ENCODE assay signal across 20 mouse cellular contexts in the genomic region with DNA sequence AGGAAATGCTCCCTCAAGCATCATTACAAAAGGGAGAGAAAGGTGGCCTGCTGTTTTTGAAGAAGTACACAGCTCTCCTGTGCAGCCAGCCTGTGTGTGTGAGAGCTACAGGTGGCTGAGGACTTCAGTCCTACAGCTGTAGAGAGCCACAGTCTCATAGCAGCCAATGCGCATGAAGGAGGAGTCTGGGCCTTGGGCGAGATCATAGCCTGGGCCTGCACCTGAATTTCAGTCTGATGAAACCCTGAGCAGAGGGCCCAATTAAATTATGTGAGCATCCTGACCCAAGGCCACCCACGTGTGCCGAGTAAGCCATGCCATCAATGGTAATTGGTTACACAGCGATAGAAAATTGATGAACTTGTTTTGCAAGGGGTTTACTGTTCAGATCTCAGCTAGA.
"Had no signal": no experiment of that assay in that cellular context is flagged by ENCODE, and none has a peak within 500 bp of the region (broad histone marks: within the 10 kb centered on the region; RNA-seq: fewer than 3 reads in every experiment).

No protein-coding gene starts in this region.

- H3K9me3 ChIP-seq: lung, embryonic 15.5 days; megakaryocyte, embryonic 14.5 days; midbrain, embryonic 10.5 days; midbrain, embryonic 13.5 days; stomach, embryonic 15.5 days had no signal

- H3K4me3 ChIP-seq: layer of hippocampus, adult 2 months; lung, embryonic 15.5 days; megakaryocyte, embryonic 14.5 days; midbrain, embryonic 10.5 days; midbrain, embryonic 13.5 days; myocyte; stomach, embryonic 15.5 days had no signal

- H3K4me1 ChIP-seq: stomach, embryonic 15.5 days had no signal

- DNase-seq: kidney, postnatal 14 days; kidney, postnatal 4 days; layer of hippocampus, adult 9-11 months; lung, adult 18-20 months; lung, postnatal 10 days; lung, postnatal 36 days; right cerebral cortex, adult 18-20 months; right cerebral cortex, postnatal 14 days; right cerebral cortex, postnatal 4 days; thymus, postnatal 25 days had no signal

- H3K36me3 ChIP-seq: lung, embryonic 15.5 days; midbrain, embryonic 10.5 days; midbrain, embryonic 13.5 days; stomach, embryonic 15.5 days had no signal

- H3K27me3 ChIP-seq: lung, embryonic 15.5 days; midbrain, embryonic 13.5 days; stomach, embryonic 15.5 days had no signal

- H3K9ac ChIP-seq: liver, embryonic 14.5 days; lung, embryonic 15.5 days; midbrain, embryonic 13.5 days; stomach, embryonic 15.5 days had no signal

- H3K27ac ChIP-seq: layer of hippocampus, adult 2 months; liver, embryonic 14.5 days; lung, embryonic 15.5 days; midbrain, embryonic 13.5 days; stomach, embryonic 15.5 days had no signal

- ATAC-seq: midbrain, embryonic 13.5 days; midbrain, embryonic 16.5 days had no signal

- H3K4me2 ChIP-seq: liver, embryonic 11.5 days; lung, embryonic 15.5 days; midbrain, embryonic 13.5 days; stomach, embryonic 15.5 days had no signal
